Mouse (Mus musculus): ENCODE measurements around the gene Fam126b. TPM values are rescaled to one million over a fixed set of nuclear protein-coding genes. Genes with fewer than 3 reads are reported as not detected.
"Not testable (repeated sequence)": the region's sequence is repeated elsewhere in the genome, so short reads cannot be mapped to it uniquely, and the experiment has no call there.

Gene Fam126b
- polyA plus RNA-seq, 1 experiment from 2014 or later = 6.4 TPM

GRCm38 (mm10) chr1:58616176-58616575, 30.1 kb upstream of the Fam126b start:
- Histone ChIP-seq H3K9ac (ENCODE audit: low read length) (no peak overlapping the region), H3K36me3 (ENCODE audit: control insufficient read depth, insufficient read depth, low read length) (no peaks in the 10 kb centered on the region), H3K4me1 (ENCODE audit: control insufficient read depth in 2 of 2, insufficient read depth in 2 of 2, low read length in 2 of 2) (no peaks in the 10 kb centered on the region), H3K27ac (replicated peaks in 1 of 2; ENCODE audit: control insufficient read depth in 1 of 2, insufficient read depth in 1 of 2, low read depth in 2 of 2, low read length in 2 of 2) (no peak overlapping the region), H3K9me3 (ENCODE audit: control insufficient read depth, low read length) (no peaks in the 10 kb centered on the region), H3K4me3 (ENCODE audit: control insufficient read depth in 1 of 2, insufficient read depth in 1 of 2, low read depth in 1 of 2, low read length in 2 of 2) (no peak overlapping the region), H3K4me2 (ENCODE audit: low read length) (no peak overlapping the region), H3K27me3 (ENCODE audit: control insufficient read depth, insufficient read depth, low read length) (no peaks in the 10 kb centered on the region)
- WGBS = 75% methylated on average over 3 of the region's 3 CpGs
- ATAC-seq (ENCODE audit: insufficient number of reproducible peaks, insufficient read depth, low FRiP score, low read depth) = no peak

- no peak for ATAC-seq (ENCODE audit: insufficient number of reproducible peaks, insufficient read depth, low FRiP score, low read depth)
- H3K27ac ChIP-seq (replicated peaks in 1 of 2; ENCODE audit: control insufficient read depth in 1 of 2, insufficient read depth in 1 of 2, low read depth in 2 of 2, low read length in 2 of 2) = no peak overlapping the region
- H3K9me3 ChIP-seq (ENCODE audit: control insufficient read depth, low read length) = no peaks in the 10 kb centered on the region
- H3K4me1 ChIP-seq (ENCODE audit: control insufficient read depth in 2 of 2, insufficient read depth in 2 of 2, low read length in 2 of 2) = no peaks in the 10 kb centered on the region
- H3K9ac ChIP-seq (ENCODE audit: low read length) = no peak overlapping the region
- 80% methylated on average over 4 of the region's 4 CpGs for WGBS
- H3K27me3 ChIP-seq (ENCODE audit: control insufficient read depth, insufficient read depth, low read length) = no peaks in the 10 kb centered on the region
- no peak overlapping the region for H3K4me2 ChIP-seq (ENCODE audit: low read length)
- no peak overlapping the region for H3K4me3 ChIP-seq (ENCODE audit: control insufficient read depth in 1 of 2, insufficient read depth in 1 of 2, low read depth in 1 of 2, low read length in 2 of 2)
- no peaks in the 10 kb centered on the region for H3K36me3 ChIP-seq (ENCODE audit: control insufficient read depth, insufficient read depth, low read length)
Observed at GRCm38 (mm10) chr1:58615146-58615545, 29.0 kb upstream of the Fam126b start.

GRCm38 (mm10) chr1:58614424-58614823, 28.3 kb upstream of the Fam126b start:
- Histone ChIP-seq H3K4me2 (ENCODE audit: low read length) (no peak overlapping the region), H3K27me3 (ENCODE audit: control insufficient read depth, insufficient read depth, low read length) (no peaks in the 10 kb centered on the region), H3K27ac (replicated peaks in 1 of 2; ENCODE audit: control insufficient read depth in 1 of 2, insufficient read depth in 1 of 2, low read depth in 2 of 2, low read length in 2 of 2) (no peak overlapping the region), H3K36me3 (ENCODE audit: control insufficient read depth, insufficient read depth, low read length) (no peaks in the 10 kb centered on the region), H3K4me1 (ENCODE audit: control insufficient read depth in 2 of 2, insufficient read depth in 2 of 2, low read length in 2 of 2) (no peaks in the 10 kb centered on the region), H3K9ac (ENCODE audit: low read length) (no peak overlapping the region), H3K9me3 (ENCODE audit: control insufficient read depth, low read length) (no peaks in the 10 kb centered on the region), H3K4me3 (ENCODE audit: control insufficient read depth in 1 of 2, insufficient read depth in 1 of 2, low read depth in 1 of 2, low read length in 2 of 2) (no peak overlapping the region)
- 39% methylated on average over 3 of the region's 3 CpGs for WGBS
- ATAC-seq (ENCODE audit: insufficient number of reproducible peaks, insufficient read depth, low FRiP score, low read depth) = no peak

DNA sequence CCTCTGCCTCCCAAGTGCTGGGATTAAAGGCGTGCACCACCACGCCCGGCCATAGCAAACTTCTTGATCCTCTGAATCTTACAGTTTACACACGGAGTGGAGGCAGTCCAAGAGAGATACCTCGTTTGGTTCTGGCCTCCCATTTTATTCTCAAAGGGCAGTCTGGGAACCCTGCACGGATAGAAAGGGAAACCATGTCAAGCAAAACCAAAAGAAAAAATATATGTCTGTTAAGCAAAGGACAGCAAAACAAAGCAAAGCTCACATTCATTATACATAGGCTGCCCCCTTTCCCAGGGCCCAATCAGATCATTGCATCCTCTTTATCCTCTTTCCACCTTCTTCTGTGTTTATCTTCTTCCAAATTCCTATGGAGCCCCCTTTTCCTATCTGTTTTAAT, 27.7 kb upstream of the Fam126b start:
- 76% methylated on average over 6 of the region's 6 CpGs for WGBS
- H3K9ac ChIP-seq (ENCODE audit: low read length) = no peak overlapping the region

DNA sequence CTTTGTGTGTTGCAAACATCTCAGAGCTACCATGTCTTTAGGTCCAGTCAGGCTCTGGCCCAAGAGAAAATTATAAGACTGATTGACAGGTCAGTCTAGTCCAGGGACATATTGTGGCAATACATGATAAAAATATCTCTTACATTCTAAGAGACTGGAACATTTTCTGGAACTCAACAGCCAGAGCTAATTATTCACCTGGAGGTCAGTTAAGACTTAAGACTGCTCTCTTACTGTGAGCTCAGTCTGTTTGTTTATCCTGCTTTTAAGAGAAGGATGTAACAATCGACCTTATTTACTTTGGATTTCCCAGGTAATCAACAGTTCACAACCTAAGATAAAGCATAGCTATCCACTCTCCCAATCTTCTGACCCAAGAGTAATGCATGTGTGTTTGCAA, 24.5 kb upstream of the Fam126b start:
- Histone ChIP-seq H3K27ac (replicated peaks in 1 of 2; ENCODE audit: control insufficient read depth in 1 of 2, insufficient read depth in 1 of 2, low read depth in 2 of 2, low read length in 2 of 2) (no peak overlapping the region), H3K4me2 (ENCODE audit: low read length) (no peak overlapping the region), H3K9me3 (ENCODE audit: control insufficient read depth, low read length) (0 out of 2 replicates have a peak, but pooled peaks cover 5% of the 10 kb centered on the region), H3K4me3 (ENCODE audit: control insufficient read depth in 1 of 2, insufficient read depth in 1 of 2, low read depth in 1 of 2, low read length in 2 of 2) (no peak overlapping the region), H3K9ac (ENCODE audit: low read length) (no peak overlapping the region), H3K36me3 (ENCODE audit: control insufficient read depth, insufficient read depth, low read length) (no peaks in the 10 kb centered on the region), H3K27me3 (ENCODE audit: control insufficient read depth, insufficient read depth, low read length) (no peaks in the 10 kb centered on the region), H3K4me1 (ENCODE audit: control insufficient read depth in 2 of 2, insufficient read depth in 2 of 2, low read length in 2 of 2) (no peaks in the 10 kb centered on the region)
- ATAC-seq (ENCODE audit: insufficient number of reproducible peaks, insufficient read depth, low FRiP score, low read depth) = no peak
- 24% methylated on average over 1 of the region's 1 CpGs for WGBS

More for the DNA sequence above, 27.7 kb upstream of the Fam126b start:
- no peak overlapping the region for H3K4me2 ChIP-seq (ENCODE audit: low read length)
- no peak overlapping the region for H3K27ac ChIP-seq (replicated peaks in 1 of 2; ENCODE audit: control insufficient read depth in 1 of 2, insufficient read depth in 1 of 2, low read depth in 2 of 2, low read length in 2 of 2)
- H3K4me1 ChIP-seq (ENCODE audit: control insufficient read depth in 2 of 2, insufficient read depth in 2 of 2, low read length in 2 of 2) = no peaks in the 10 kb centered on the region
- no peak for ATAC-seq (ENCODE audit: insufficient number of reproducible peaks, insufficient read depth, low FRiP score, low read depth)
- H3K4me3 ChIP-seq (ENCODE audit: control insufficient read depth in 1 of 2, insufficient read depth in 1 of 2, low read depth in 1 of 2, low read length in 2 of 2) = no peak overlapping the region
- no peaks in the 10 kb centered on the region for H3K27me3 ChIP-seq (ENCODE audit: control insufficient read depth, insufficient read depth, low read length)
- H3K36me3 ChIP-seq (ENCODE audit: control insufficient read depth, insufficient read depth, low read length) = no peaks in the 10 kb centered on the region
- H3K9me3 ChIP-seq (ENCODE audit: control insufficient read depth, low read length) = no peaks in the 10 kb centered on the region

- WGBS = 78% methylated on average over 1 of the region's 1 CpGs
- ATAC-seq (ENCODE audit: insufficient number of reproducible peaks, insufficient read depth, low FRiP score, low read depth) = no peak
- Histone ChIP-seq H3K36me3 (ENCODE audit: control insufficient read depth, insufficient read depth, low read length) (no peaks in the 10 kb centered on the region), H3K9me3 (ENCODE audit: control insufficient read depth, low read length) (0 out of 2 replicates have a peak, but pooled peaks cover 5% of the 10 kb centered on the region), H3K27ac (replicated peaks in 1 of 2; ENCODE audit: control insufficient read depth in 1 of 2, insufficient read depth in 1 of 2, low read depth in 2 of 2, low read length in 2 of 2) (no peak overlapping the region), H3K4me3 (ENCODE audit: control insufficient read depth in 1 of 2, insufficient read depth in 1 of 2, low read depth in 1 of 2, low read length in 2 of 2) (no peak overlapping the region), H3K4me2 (ENCODE audit: low read length) (no peak overlapping the region), H3K4me1 (ENCODE audit: control insufficient read depth in 2 of 2, insufficient read depth in 2 of 2, low read length in 2 of 2) (no peaks in the 10 kb centered on the region), H3K9ac (ENCODE audit: low read length) (no peak overlapping the region), H3K27me3 (ENCODE audit: control insufficient read depth, insufficient read depth, low read length) (no peaks in the 10 kb centered on the region)
Observed at GRCm38 (mm10) chr1:58610166-58610565, 24.0 kb upstream of the Fam126b start.

GRCm38 (mm10) chr1:58609591-58609990, 23.5 kb upstream of the Fam126b start:
- H3K9me3 ChIP-seq (ENCODE audit: control insufficient read depth, low read length); H3K4me2 ChIP-seq (ENCODE audit: low read length): not testable (repeated sequence)

GRCm38 (mm10) chr1:58603738-58604137, 17.6 kb upstream of the Fam126b start:
- H3K4me2 ChIP-seq (ENCODE audit: low read length) = no peak overlapping the region
- no peak overlapping the region for H3K9ac ChIP-seq (ENCODE audit: low read length)
- no peak for ATAC-seq (ENCODE audit: insufficient number of reproducible peaks, insufficient read depth, low FRiP score, low read depth)
- 31% methylated on average over 4 of the region's 4 CpGs for WGBS
- no peaks in the 10 kb centered on the region for H3K27me3 ChIP-seq (ENCODE audit: control insufficient read depth, insufficient read depth, low read length)
- H3K4me3 ChIP-seq (ENCODE audit: control insufficient read depth in 1 of 2, insufficient read depth in 1 of 2, low read depth in 1 of 2, low read length in 2 of 2) = no peak overlapping the region
- no peaks in the 10 kb centered on the region for H3K4me1 ChIP-seq (ENCODE audit: control insufficient read depth in 2 of 2, insufficient read depth in 2 of 2, low read length in 2 of 2)
- no peaks in the 10 kb centered on the region for H3K36me3 ChIP-seq (ENCODE audit: control insufficient read depth, insufficient read depth, low read length)
- H3K9me3 ChIP-seq (ENCODE audit: control insufficient read depth, low read length) = 0 out of 2 replicates have a peak, but pooled peaks cover 5% of the 10 kb centered on the region
- no peak overlapping the region for H3K27ac ChIP-seq (replicated peaks in 1 of 2; ENCODE audit: control insufficient read depth in 1 of 2, insufficient read depth in 1 of 2, low read depth in 2 of 2, low read length in 2 of 2)

More at GRCm38 (mm10) chr1:58609591-58609990, 23.5 kb upstream of the Fam126b start:
- not testable (repeated sequence) for H3K27me3 ChIP-seq (ENCODE audit: control insufficient read depth, insufficient read depth, low read length); ATAC-seq (ENCODE audit: insufficient number of reproducible peaks, insufficient read depth, low FRiP score, low read depth); H3K4me3 ChIP-seq (ENCODE audit: control insufficient read depth in 1 of 2, insufficient read depth in 1 of 2, low read depth in 1 of 2, low read length in 2 of 2); H3K27ac ChIP-seq (replicated peaks in 1 of 2; ENCODE audit: control insufficient read depth in 1 of 2, insufficient read depth in 1 of 2, low read depth in 2 of 2, low read length in 2 of 2); H3K9ac ChIP-seq (ENCODE audit: low read length); H3K36me3 ChIP-seq (ENCODE audit: control insufficient read depth, insufficient read depth, low read length); H3K4me1 ChIP-seq (ENCODE audit: control insufficient read depth in 2 of 2, insufficient read depth in 2 of 2, low read length in 2 of 2)
- 88% methylated on average over 5 of the region's 5 CpGs for WGBS

All from heart, embryonic 14.5 days (tissue).